Comparison of ENCODE assay signal across 21 mouse cellular contexts in genomic region chr9:49551353-49551752, GRCm38 (mm10).
"Had no signal": no experiment of that assay in that cellular context is flagged by ENCODE, and none has a peak within 500 bp of the region (broad histone marks: within the 10 kb centered on the region; RNA-seq: fewer than 3 reads in every experiment).

No protein-coding gene starts in this region.

- H3K4me1 ChIP-seq: liver, embryonic 13.5 days; liver, embryonic 15.5 days; lung, embryonic 15.5 days; midbrain, embryonic 10.5 days; midbrain, embryonic 12.5 days; neural tube, embryonic 13.5 days; neural tube, embryonic 15.5 days had no signal

- H3K27me3 ChIP-seq: liver, embryonic 13.5 days; liver, embryonic 15.5 days; lung, embryonic 15.5 days; midbrain, embryonic 12.5 days; neural tube, embryonic 13.5 days; neural tube, embryonic 15.5 days had no signal

- H3K9me3 ChIP-seq: liver, embryonic 13.5 days; liver, embryonic 15.5 days; lung, embryonic 15.5 days; midbrain, embryonic 10.5 days; midbrain, embryonic 12.5 days; neural tube, embryonic 13.5 days; neural tube, embryonic 15.5 days had no signal

- H3K9ac ChIP-seq: liver, embryonic 13.5 days; liver, embryonic 15.5 days; liver, postnatal 0 days; lung, embryonic 15.5 days; midbrain, embryonic 12.5 days; neural tube, embryonic 13.5 days; neural tube, embryonic 15.5 days had no signal

- H3K27ac ChIP-seq: liver, embryonic 13.5 days; liver, embryonic 15.5 days; lung, embryonic 15.5 days; macrophage; midbrain, embryonic 10.5 days; midbrain, embryonic 12.5 days; neural tube, embryonic 13.5 days; neural tube, embryonic 15.5 days had no signal

- DNase-seq: liver, embryonic 13.5 days; liver, postnatal 0 days; lung, adult 2 months; lung, postnatal 14 days; lung, postnatal 36 days; midbrain, embryonic 14.5 days; retina, postnatal 1 day; right cerebral cortex, adult 18-20 months; thymus, adult 18-20 months; thymus, postnatal 14 days; thymus, postnatal 36 days had no signal

- H3K4me2 ChIP-seq: liver, embryonic 13.5 days; liver, embryonic 15.5 days; lung, embryonic 15.5 days; midbrain, embryonic 12.5 days; neural tube, embryonic 13.5 days; neural tube, embryonic 15.5 days had no signal

- ATAC-seq: liver, postnatal 0 days; lung, postnatal 0 days; midbrain, embryonic 16.5 days had no signal

- H3K36me3 ChIP-seq: liver, embryonic 13.5 days; liver, embryonic 15.5 days; lung, embryonic 15.5 days had no signal

- H3K4me3 ChIP-seq: liver, embryonic 13.5 days; liver, embryonic 15.5 days; lung, embryonic 15.5 days; midbrain, embryonic 10.5 days; midbrain, embryonic 12.5 days; myocyte; neural tube, embryonic 13.5 days; neural tube, embryonic 15.5 days had no signal
